Mouse (Mus musculus) ES-Bruce4 (cell line): ENCODE results near the gene Ubl3. TPM values are rescaled to one million over a fixed set of nuclear protein-coding genes. Genes with fewer than 3 reads are reported as not detected.

ENCODE experiments used
- H3K27ac ChIP-seq: 2 replicates; pipeline ENCODE4 v1.5.1; 2012; ENCODE audit warnings: low read length, inconsistent platforms; ENCODE audit not compliant: insufficient read depth
- H3K27me3 ChIP-seq: 2 replicates; pipeline ENCODE4 v1.6.1; 2012; ENCODE audit warnings: mild to moderate bottlenecking, low read length, inconsistent platforms; ENCODE audit not compliant: control insufficient read depth, poor library complexity, insufficient read depth, severe bottlenecking
- H3K36me3 ChIP-seq: 2 replicates; pipeline ENCODE4 v1.6.1; 2012; ENCODE audit warnings: inconsistent platforms, mild to moderate bottlenecking, low read length, moderate library complexity; ENCODE audit not compliant: control insufficient read depth, poor library complexity, insufficient read depth, severe bottlenecking
- H3K4me1 ChIP-seq: one replicate; pipeline ENCODE4 v1.8.1; 2011; ENCODE audit warnings: low read length; ENCODE audit not compliant: control insufficient read depth, insufficient read depth
- H3K4me3 ChIP-seq: 2 replicates; pipeline ENCODE4 v1.5.1; 2011; ENCODE audit warnings: low read depth, mild to moderate bottlenecking, low read length
- H3K9ac ChIP-seq: 2 replicates; pipeline ENCODE4 v1.6.1; 2012; ENCODE audit warnings: low read depth, mild to moderate bottlenecking, inconsistent platforms; ENCODE audit not compliant: poor library complexity, severe bottlenecking
- H3K9me3 ChIP-seq: replicated peaks from 2 replicates; pipeline ENCODE4 v1.6.1; 2012; ENCODE audit warnings: mild to moderate bottlenecking, low read length, inconsistent platforms; ENCODE audit not compliant: control insufficient read depth, poor library complexity, insufficient read depth, severe bottlenecking
- CTCF ChIP-seq: IDR thresholded peaks from one replicate; pipeline ENCODE4 v1.8.1; 2011; ENCODE audit warnings: low read depth, low read length
- EP300 ChIP-seq: IDR thresholded peaks from 2 replicates; pipeline ENCODE4 v1.6.1; 2011; ENCODE audit warnings: low read depth, low read length; ENCODE audit not compliant: insufficient read depth
- POLR2A ChIP-seq: IDR thresholded peaks from one replicate; pipeline ENCODE4 v1.8.1; 2011; ENCODE audit warnings: low read length; ENCODE audit not compliant: insufficient read depth
- polyA plus RNA-seq: library from polyadenylated mRNA; stranded (reverse); fragments of >200 nt; gene quantifications from 2 replicates; pipeline ENCODE4 v1.2.4, GENCODE M21; 2011; ENCODE audit warnings: low read depth; ENCODE audit not compliant: missing spikeins, insufficient read depth, insufficient read length

Ubl3 gene
- polyA plus RNA-seq, 1 experiment, result 55.8 TPM

DNA sequence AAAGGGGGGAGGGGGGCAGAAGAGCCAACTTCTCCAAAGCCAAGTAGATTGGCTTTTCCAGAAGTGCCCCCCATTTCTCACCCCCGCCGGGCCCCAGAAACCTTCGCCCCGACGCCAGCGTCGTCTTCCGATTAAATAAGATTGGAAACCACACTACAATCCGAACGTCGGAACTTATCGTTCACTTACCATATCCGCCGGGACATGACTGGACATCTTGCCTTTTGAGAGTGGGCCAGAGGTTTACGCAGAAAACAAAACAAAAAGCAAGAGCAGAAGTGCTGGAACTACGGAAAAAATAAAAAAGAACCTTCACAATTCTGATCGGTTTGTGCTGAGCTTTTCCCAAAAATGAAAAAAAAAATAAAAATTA, 839 bp downstream of the Ubl3 start:
- peak overlapping the region; percentile 26; the same call in 1 of the 2 replicates for H3K27ac ChIP-seq
- peaks cover 6% of the 10 kb centered on the region for H3K4me1 ChIP-seq
- TF ChIP-seq CTCF, result no peak
- no peak for TF ChIP-seq POLR2A
- no peak for TF ChIP-seq EP300
- H3K9me3 ChIP-seq, result no peaks in the 10 kb centered on the region
- H3K4me3 ChIP-seq, result peak overlapping the region; percentile 93
- H3K36me3 ChIP-seq, result no peaks in the 10 kb centered on the region
- peak overlapping the region; percentile 93 for H3K9ac ChIP-seq
- no peaks in the 10 kb centered on the region for H3K27me3 ChIP-seq

GRCm38 (mm10) chr5:148550821-148551763, 1.5 kb downstream of the Ubl3 start:
- TF ChIP-seq EP300, result no peak
- TF ChIP-seq POLR2A, result no peak
- TF ChIP-seq CTCF, result no peak
- H3K9ac ChIP-seq, result peak overlapping the region; percentile 93
- peaks cover 7% of the 10 kb centered on the region for H3K4me1 ChIP-seq
- peak overlapping the region; percentile 9; the same call in 1 of the 2 replicates for H3K27ac ChIP-seq
- H3K27me3 ChIP-seq, result no peaks in the 10 kb centered on the region
- peak overlapping the region; percentile 93 for H3K4me3 ChIP-seq
- H3K36me3 ChIP-seq, result no peaks in the 10 kb centered on the region
- no peaks in the 10 kb centered on the region for H3K9me3 ChIP-seq

DNA sequence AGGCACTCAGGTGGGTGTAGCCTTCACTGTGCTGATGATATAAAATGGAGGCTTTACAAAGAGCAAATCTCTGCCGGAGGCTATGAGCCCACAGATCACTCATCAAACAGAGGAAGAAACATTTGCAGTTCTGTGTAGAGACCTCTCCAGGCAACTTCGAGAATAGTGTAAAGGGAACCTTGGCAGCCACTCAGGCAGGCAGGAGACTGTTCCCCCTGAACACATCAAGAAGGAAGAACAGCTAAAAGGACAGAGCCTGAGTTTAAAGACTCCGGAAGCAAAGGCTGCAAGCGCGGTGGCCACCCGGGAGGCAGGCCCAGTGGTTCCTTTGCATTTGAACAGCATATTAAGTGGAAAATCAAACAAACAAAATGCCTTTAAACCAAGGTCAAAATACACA, 2.2 kb downstream of the Ubl3 start:
- Histone ChIP-seq H3K9ac (no peak overlapping the region), H3K4me1 (peaks cover 8% of the 10 kb centered on the region), H3K27ac (peak overlapping the region; percentile 82)

GRCm38 (mm10) chr5:148549307-148549706, 3.3 kb downstream of the Ubl3 start:
- Histone ChIP-seq H3K9ac (no peak overlapping the region), H3K4me1 (peaks cover 10% of the 10 kb centered on the region), H3K9me3 (no peaks in the 10 kb centered on the region), H3K36me3 (no peaks in the 10 kb centered on the region), H3K27ac (no peak overlapping the region), H3K4me3 (no peak overlapping the region), H3K27me3 (no peaks in the 10 kb centered on the region)
- TF ChIP-seq POLR2A (no peak), EP300 (peak; percentile 94)

More for the DNA sequence above, 2.2 kb downstream of the Ubl3 start:
- H3K36me3 ChIP-seq, result no peaks in the 10 kb centered on the region
- no peaks in the 10 kb centered on the region for H3K9me3 ChIP-seq
- H3K27me3 ChIP-seq, result no peaks in the 10 kb centered on the region
- TF ChIP-seq EP300, result peak; percentile 96
- TF ChIP-seq POLR2A, result no peak
- peak overlapping the region; percentile 69 for H3K4me3 ChIP-seq

DNA sequence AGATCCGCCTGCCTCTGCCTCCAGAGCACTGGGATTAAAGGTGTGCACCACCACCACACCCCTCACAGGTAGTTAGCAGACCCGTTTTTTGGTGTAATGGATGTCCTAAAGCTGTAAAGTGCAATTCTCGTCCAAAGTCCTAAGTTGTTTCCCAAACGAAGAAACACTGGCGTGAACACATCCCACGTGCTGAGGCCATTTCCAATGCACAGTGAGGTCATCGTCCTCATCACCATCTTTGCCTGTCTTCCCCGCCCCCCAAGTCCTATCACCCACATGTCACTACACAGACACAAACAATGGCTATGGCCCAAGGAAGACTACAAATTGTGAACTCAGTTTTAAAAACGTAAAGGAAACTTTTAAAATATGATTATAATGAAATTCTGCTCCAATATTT, 4.0 kb downstream of the Ubl3 start:
- no peaks in the 10 kb centered on the region for H3K27me3 ChIP-seq
- H3K36me3 ChIP-seq, result no peaks in the 10 kb centered on the region
- H3K9me3 ChIP-seq, result no peaks in the 10 kb centered on the region
- no peak overlapping the region for H3K4me3 ChIP-seq
- H3K27ac ChIP-seq, result no peak overlapping the region
- no peak for TF ChIP-seq POLR2A
- no peak for TF ChIP-seq CTCF
- peaks cover 7% of the 10 kb centered on the region for H3K4me1 ChIP-seq
- H3K9ac ChIP-seq, result no peak overlapping the region

DNA sequence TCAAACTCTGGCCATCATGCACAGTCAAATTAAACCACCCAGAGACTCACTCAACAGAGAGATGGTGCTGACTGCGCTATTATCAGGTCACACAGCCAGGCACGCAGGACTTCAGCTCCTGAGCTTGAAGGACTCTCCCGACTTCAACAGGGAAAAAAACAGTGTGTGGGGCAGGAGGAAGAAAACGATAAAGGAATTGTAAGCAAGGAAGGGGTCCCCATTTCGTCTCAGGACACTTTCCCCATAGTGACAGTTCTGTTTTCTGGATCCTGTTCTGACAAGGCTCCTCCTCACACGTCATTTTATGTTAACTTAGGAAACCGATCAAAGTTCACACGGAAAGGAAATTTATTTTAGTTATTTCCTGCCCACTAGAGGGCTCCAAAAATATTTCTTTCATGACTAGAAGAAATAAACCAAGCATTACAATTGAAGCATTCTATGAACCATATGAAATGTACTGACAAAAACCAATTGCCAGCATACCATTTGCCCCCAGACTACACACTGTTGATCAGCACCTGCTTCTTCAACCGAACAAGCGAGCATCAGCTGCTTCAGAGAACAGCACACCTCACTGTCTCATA, 4.6 kb downstream of the Ubl3 start:
- peaks cover 7% of the 10 kb centered on the region for H3K4me1 ChIP-seq
- no peak overlapping the region for H3K9ac ChIP-seq

More for the DNA sequence above, 4.6 kb downstream of the Ubl3 start:
- no peaks in the 10 kb centered on the region for H3K9me3 ChIP-seq
- H3K4me3 ChIP-seq, result no peak overlapping the region
- H3K27ac ChIP-seq, result no peak overlapping the region
- H3K36me3 ChIP-seq, result no peaks in the 10 kb centered on the region; the same call in 1 of the 2 replicates
- H3K27me3 ChIP-seq, result no peaks in the 10 kb centered on the region
- TF ChIP-seq POLR2A (no peak), EP300 (no peak), CTCF (no peak)
